Mouse (Mus musculus) myocyte (in vitro differentiated cells): ENCODE results near the gene Gng3.

Source experiments
- CEBPB ChIP-seq: IDR thresholded peaks from 2 replicates; pipeline ENCODE4 v1.6.1; 2011; ENCODE audit warnings: mild to moderate bottlenecking, moderate library complexity; ENCODE audit not compliant: poor library complexity, insufficient read depth, severe bottlenecking
- E2F4 ChIP-seq: IDR thresholded peaks from one replicate; pipeline ENCODE4 v1.6.1; 2011; ENCODE audit warnings: mild to moderate bottlenecking, control low read depth, moderate library complexity; ENCODE audit not compliant: insufficient read depth
- MAX ChIP-seq: IDR thresholded peaks from one replicate; pipeline ENCODE4 v1.6.1; 2011; ENCODE audit warnings: low read depth, mild to moderate bottlenecking, control low read depth
- MYOD1 ChIP-seq, 3 experiments: IDR thresholded peaks; one replicate each; pipeline ENCODE4 v1.6.1; 2011; ENCODE audit warnings: control low read depth in 2 of 3, low read depth in 2 of 3, mild to moderate bottlenecking in 2 of 3, moderate library complexity in 1 of 3; ENCODE audit not compliant: insufficient read length in 2 of 3, control insufficient read depth in 1 of 3
- MYOG ChIP-seq, 3 experiments: IDR thresholded peaks; one replicate each; pipeline ENCODE4 v1.6.1; 2011; ENCODE audit warnings: control low read depth in 2 of 3, low read depth in 2 of 3, mild to moderate bottlenecking in 2 of 3; ENCODE audit not compliant: insufficient read length in 2 of 3, control insufficient read depth in 1 of 3, insufficient read depth in 1 of 3
- POLR2A ChIP-seq: IDR thresholded peaks from one replicate; pipeline ENCODE4 v1.6.1; 2011; ENCODE audit warnings: low read depth, mild to moderate bottlenecking, control low read depth, moderate library complexity; ENCODE audit not compliant: insufficient read length
- POLR2AphosphoS2 ChIP-seq: IDR thresholded peaks from one replicate; pipeline ENCODE4 v1.6.1; 2011; ENCODE audit warnings: low read depth, control low read depth; ENCODE audit not compliant: insufficient read length
- REST ChIP-seq: IDR thresholded peaks from one replicate; pipeline ENCODE4 v1.6.1; 2011; ENCODE audit warnings: mild to moderate bottlenecking, control low read depth, moderate library complexity; ENCODE audit not compliant: insufficient read depth, insufficient read length
- TCF12 ChIP-seq: IDR thresholded peaks from one replicate; pipeline ENCODE4 v1.6.1; 2011; ENCODE audit warnings: mild to moderate bottlenecking, control low read depth; ENCODE audit not compliant: poor library complexity, insufficient read depth, severe bottlenecking
- TCF3 ChIP-seq: IDR thresholded peaks from one replicate; pipeline ENCODE4 v1.6.1; 2011; ENCODE audit warnings: low read depth, control low read depth; ENCODE audit not compliant: insufficient read length
- USF1 ChIP-seq: IDR thresholded peaks from one replicate; pipeline ENCODE4 v1.6.1; 2011; ENCODE audit warnings: low read depth, mild to moderate bottlenecking, control low read depth, moderate library complexity

DNA sequence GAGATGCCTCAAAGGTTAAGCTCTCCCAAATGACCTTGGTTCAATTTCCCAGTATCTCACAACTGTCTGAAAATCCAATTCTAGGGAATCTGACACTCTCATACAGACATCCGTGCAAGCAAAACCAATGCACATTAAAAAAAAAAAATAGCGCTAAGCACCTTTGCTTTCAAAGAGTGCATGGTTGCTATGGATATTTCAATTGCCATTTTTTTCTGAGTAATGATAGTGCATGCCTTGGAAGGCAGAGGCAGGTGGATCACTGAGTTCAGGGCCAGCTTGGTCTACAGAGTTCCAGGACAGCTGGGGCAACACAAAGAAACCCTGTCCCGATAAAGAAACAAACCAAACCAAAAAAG lies 42.0 kb upstream of the Gng3 start:
- TF ChIP-seq USF1 (no peak), POLR2A (no peak), MYOD1 (IDR thresholded peaks at IDR 0.05; ENCODE audit: control insufficient read depth in 1 of 3, insufficient read length in 2 of 3, low read depth in 2 of 3) (no peak), TCF12 (no peak), MAX (no peak), CEBPB (no peak), E2F4 (no peak), MYOG (IDR thresholded peaks at IDR 0.05; ENCODE audit: control insufficient read depth in 1 of 3, insufficient read depth in 1 of 3, insufficient read length in 2 of 3, low read depth in 2 of 3) (no peak), POLR2AphosphoS2 (no peak), TCF3 (no peak), REST (no peak)
